Mouse (Mus musculus) G1E (cell line): ENCODE data around the gene Pola1. TPM values are rescaled to one million over a fixed set of nuclear protein-coding genes. Genes with fewer than 3 reads are reported as not detected.

Experiments
- ATAC-seq: 2 replicates; pipeline ENCODE4 v1.8.0; 2016; ENCODE audit warnings: mild to moderate bottlenecking; ENCODE audit not compliant: insufficient number of reproducible peaks, poor library complexity, low FRiP score, severe bottlenecking; ENCODE audit errors: extremely low read depth
- DNase-seq: peaks from one replicate; pipeline ENCODE4 v3.0.0; 2012; ENCODE audit warnings: low spot score
- H3K27me3 ChIP-seq: 2 replicates; pipeline ENCODE4 v1.6.1; 2012; ENCODE audit warnings: mild to moderate bottlenecking, low read length, inconsistent platforms; ENCODE audit not compliant: insufficient read depth
- H3K36me3 ChIP-seq: replicated peaks from 2 replicates; pipeline ENCODE3; 2012; ENCODE audit warnings: mild to moderate bottlenecking, inconsistent platforms
- H3K4me1 ChIP-seq: 2 replicates; pipeline ENCODE4 v1.6.1; 2012; ENCODE audit warnings: low read depth, low read length, inconsistent platforms, mixed read lengths; ENCODE audit not compliant: insufficient read depth
- H3K4me3 ChIP-seq: 2 replicates; pipeline ENCODE4 v1.5.1; 2012; ENCODE audit warnings: low read depth, mild to moderate bottlenecking, inconsistent platforms, low read length, moderate library complexity, mixed read lengths
- H3K9me3 ChIP-seq: replicated peaks from 2 replicates; pipeline ENCODE4 v1.6.1; 2012; ENCODE audit warnings: inconsistent platforms
- CTCF ChIP-seq: IDR thresholded peaks from 2 replicates; pipeline ENCODE4 v1.5.1; 2012; ENCODE audit warnings: low read depth, low read length, inconsistent platforms, mixed read lengths
- GATA1 ChIP-seq: IDR thresholded peaks from 2 replicates; pipeline ENCODE4 v1.6.1; 2012; ENCODE audit warnings: borderline replicate concordance, low read length, inconsistent platforms, mixed read lengths
- GATA2 ChIP-seq: IDR thresholded peaks from 2 replicates; pipeline ENCODE4 v1.6.1; 2012; ENCODE audit warnings: low read depth, low read length, inconsistent platforms, borderline replicate concordance
- POLR2AphosphoS5 ChIP-seq: IDR thresholded peaks from 2 replicates; pipeline ENCODE4 v1.6.1; 2012; ENCODE audit warnings: low read depth, low read length, inconsistent platforms; ENCODE audit not compliant: insufficient replicate concordance
- TAL1 ChIP-seq: conservative IDR thresholded peaks from 2 replicates; pipeline ENCODE4 v1.6.1; 2012; ENCODE audit warnings: low read depth, low read length, inconsistent platforms, mixed read lengths
- polyA plus RNA-seq: library from polyadenylated mRNA; stranded (reverse); fragments of >175 nt; gene quantifications from 2 replicates; pipeline ENCODE4 v1.2.3, GENCODE M21; 2012
- total RNA-seq, 2 experiments: library from RNA; stranded (forward) in 1 of 2; stranded (reverse) in 1 of 2; fragments of 200-1000 nt in 1 of 2; fragments of >200 nt in 1 of 2; fragmentation: Nextera tagmentation in 1 of 2; gene quantifications; 2 replicates each; pipeline ENCODE4 v1.2.3; 2014 to 2017

Gene Pola1
- total and polyA plus RNA-seq, 3 experiments: 6.2 to 104 (median 100) TPM

DNA sequence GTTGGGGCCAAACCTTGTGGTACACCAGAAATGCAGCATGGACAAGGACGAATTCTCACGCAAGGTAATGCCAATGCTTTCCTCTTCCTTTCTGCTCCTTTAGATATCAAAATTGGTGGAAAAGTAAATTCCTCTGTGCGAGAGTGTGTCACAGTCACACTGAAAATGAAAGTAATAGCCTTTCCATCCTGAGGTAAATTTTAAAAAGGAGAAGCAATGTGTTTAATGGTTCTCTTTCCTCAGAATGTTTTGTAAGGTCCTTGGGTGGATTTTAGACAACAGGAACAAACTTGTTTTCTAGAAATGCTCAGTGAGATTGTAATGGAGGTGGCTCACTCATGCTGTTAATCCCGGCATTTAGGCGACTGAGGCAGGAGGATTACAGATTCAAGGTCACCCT is 23.2 kb upstream of the Pola1 start:
- TF ChIP-seq GATA1 (no peak), GATA2 (no peak), CTCF (no peak), TAL1 (no peak), POLR2AphosphoS5 (no peak)
- no peaks in the 10 kb centered on the region for H3K27me3 ChIP-seq
- H3K4me3 ChIP-seq: no peak overlapping the region; the same call in 1 of the 2 replicates
- no peaks in the 10 kb centered on the region for H3K36me3 ChIP-seq
- no peaks in the 10 kb centered on the region for H3K9me3 ChIP-seq
- H3K4me1 ChIP-seq: peaks cover 11% of the 10 kb centered on the region
- ATAC-seq (no peak), DNase-seq (no peak)

- H3K27me3 ChIP-seq: no peaks in the 10 kb centered on the region
- no peaks in the 10 kb centered on the region for H3K36me3 ChIP-seq
- TF ChIP-seq GATA2 (no peak), POLR2AphosphoS5 (no peak), CTCF (no peak), TAL1 (no peak), GATA1 (no peak)
- DNase-seq (no peak), ATAC-seq (no peak)
- H3K4me3 ChIP-seq: no peak within 1 kb of the TSS; the same call in 1 of the 2 replicates
- peaks cover 11% of the 10 kb centered on the region for H3K4me1 ChIP-seq
- H3K9me3 ChIP-seq: no peaks in the 10 kb centered on the region
These were observed 22.5 kb upstream of the Pola1 start, which contains the start of gene Pcyt1b for GRCm38 (mm10) chrX:93654218-93655002. Pcyt1b (plus strand) TSS chrX:93654863.

DNA sequence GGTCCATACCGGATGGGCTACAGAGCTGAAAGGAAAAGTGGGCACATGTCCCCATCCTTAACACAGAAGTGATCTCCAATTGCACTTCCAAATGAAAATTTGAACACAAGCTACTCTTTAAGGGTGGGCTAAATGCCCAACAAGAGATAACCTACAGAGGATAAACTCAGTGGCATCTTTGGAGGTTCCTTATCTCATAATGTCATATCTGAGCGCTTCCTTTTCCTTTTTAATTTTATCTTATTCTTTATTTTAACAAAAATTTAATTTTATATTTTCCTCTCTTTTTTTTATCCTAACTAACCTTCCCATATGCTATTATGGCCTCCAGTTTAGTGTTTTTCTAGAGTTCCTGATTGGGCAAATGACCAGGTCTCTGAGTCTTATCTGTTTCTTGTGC is 18.8 kb upstream of the Pola1 start:
- Histone ChIP-seq H3K4me3 (no peak overlapping the region), H3K36me3 (no peaks in the 10 kb centered on the region), H3K27me3 (no peaks in the 10 kb centered on the region), H3K9me3 (no peaks in the 10 kb centered on the region), H3K4me1 (peaks cover 11% of the 10 kb centered on the region)
- no peak for ATAC-seq
- DNase-seq: no peak
- TF ChIP-seq GATA1: no peak
- no peak for TF ChIP-seq TAL1
- no peak for TF ChIP-seq POLR2AphosphoS5
- no peak for TF ChIP-seq CTCF
- TF ChIP-seq GATA2: no peak

DNA sequence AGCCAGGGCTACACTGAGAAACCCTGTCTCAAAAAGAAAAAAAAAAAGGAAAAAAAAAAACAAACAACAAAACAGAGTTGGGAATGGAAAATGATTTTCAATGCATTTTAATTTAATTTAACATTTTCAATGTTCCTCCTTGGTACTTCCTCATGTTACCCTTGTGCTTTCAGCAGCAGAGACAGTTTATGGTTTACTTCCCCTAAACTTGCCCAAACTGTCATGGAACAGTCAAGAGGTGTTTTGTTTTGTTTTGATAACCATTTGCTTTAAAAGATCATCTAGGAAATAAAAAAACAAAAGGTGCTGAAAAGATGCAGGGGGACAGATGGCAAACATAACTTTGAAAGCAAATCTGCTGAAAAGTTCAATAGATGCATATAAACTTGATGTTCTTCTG is 12.1 kb upstream of the Pola1 start:
- TF ChIP-seq GATA1: no peak
- TF ChIP-seq CTCF: no peak
- no peak for TF ChIP-seq GATA2
- no peak for TF ChIP-seq POLR2AphosphoS5
- no peak for TF ChIP-seq TAL1
- ATAC-seq: no peak
- H3K27me3 ChIP-seq: no peaks in the 10 kb centered on the region
- H3K9me3 ChIP-seq: no peaks in the 10 kb centered on the region
- H3K4me1 ChIP-seq: no peaks in the 10 kb centered on the region
- no peak for DNase-seq
- H3K36me3 ChIP-seq: no peaks in the 10 kb centered on the region
- H3K4me3 ChIP-seq: no peak overlapping the region

DNA sequence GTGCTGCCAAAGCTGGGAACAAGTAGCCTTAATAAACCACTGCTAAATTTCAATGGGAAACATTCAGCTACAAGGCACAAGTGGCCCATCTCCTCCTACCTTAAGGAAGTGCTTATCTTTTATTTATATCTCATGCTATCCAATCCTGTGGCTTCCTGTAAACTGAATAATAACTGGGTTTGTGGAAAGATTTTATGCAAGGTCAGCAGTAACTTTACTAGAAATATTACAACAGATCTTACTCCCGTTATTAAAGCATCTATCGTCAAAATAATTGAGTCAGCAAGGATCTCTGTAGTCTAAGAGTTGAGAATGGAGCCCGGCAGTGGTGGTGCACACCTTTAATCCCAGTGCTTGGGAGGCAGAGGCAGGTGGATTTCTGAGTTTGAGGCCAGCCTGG is 11.6 kb upstream of the Pola1 start:
- DNase-seq (no peak), ATAC-seq (no peak)
- H3K9me3 ChIP-seq: no peaks in the 10 kb centered on the region
- no peak overlapping the region for H3K4me3 ChIP-seq
- TF ChIP-seq CTCF (no peak), GATA1 (no peak)
- no peaks in the 10 kb centered on the region for H3K36me3 ChIP-seq
- H3K4me1 ChIP-seq: no peaks in the 10 kb centered on the region
- no peaks in the 10 kb centered on the region for H3K27me3 ChIP-seq

DNA sequence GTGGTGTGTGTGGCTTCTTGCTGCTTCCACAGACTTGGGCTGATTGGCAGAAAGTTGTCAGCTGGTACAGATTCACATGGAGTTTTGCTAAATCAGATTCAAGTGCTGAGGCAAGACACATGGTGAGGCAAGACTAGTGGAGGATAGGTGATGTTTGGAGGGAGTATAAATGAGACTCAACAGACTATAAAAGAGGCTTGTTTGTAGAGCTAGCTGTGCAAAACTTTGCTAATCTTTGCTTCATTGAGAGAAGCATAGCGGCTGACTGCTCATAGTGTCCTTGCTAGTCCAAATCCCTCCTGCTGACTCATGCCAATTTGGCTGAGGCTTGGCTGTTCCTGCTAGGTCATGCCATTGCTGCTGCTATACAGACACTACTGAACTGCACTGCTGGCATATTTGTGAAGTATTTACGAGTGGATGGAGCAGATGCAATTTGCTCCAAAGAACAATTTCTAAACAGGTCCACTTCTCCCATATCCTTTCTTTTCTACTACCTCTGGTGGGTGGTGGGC is 3.0 kb upstream of the Pola1 start:
- H3K36me3 ChIP-seq: peaks cover 2% of the 10 kb centered on the region
- no peak for ATAC-seq
- no peaks in the 10 kb centered on the region for H3K27me3 ChIP-seq
- TF ChIP-seq POLR2AphosphoS5: no peak
- TF ChIP-seq GATA2: no peak
- no peak for TF ChIP-seq GATA1
- no peak for TF ChIP-seq CTCF
- no peak for TF ChIP-seq TAL1
- H3K9me3 ChIP-seq: no peaks in the 10 kb centered on the region
- no peak overlapping the region for H3K4me3 ChIP-seq
- peaks cover 11% of the 10 kb centered on the region for H3K4me1 ChIP-seq
- no peak for DNase-seq
